Mouse (Mus musculus) neural tube, embryonic 13.5 days (tissue): ENCODE measurements around the gene Mark3. TPM values are rescaled to one million over a fixed set of nuclear protein-coding genes. Genes with fewer than 3 reads are reported as not detected.

ENCODE experiments used
- ATAC-seq: fragments of 200-750 bp; cut with Nextera tagmentation; 2 replicates; pipeline ENCODE4 v1.8.0; 2017; ENCODE audit warnings: low read depth, mild to moderate bottlenecking, moderate TSS enrichment, moderate library complexity
- H3K27ac ChIP-seq: fragments of 300-500 bp; sonication (generic); replicated peaks from 2 replicates; pipeline ENCODE4 v1.5.1; 2015; ENCODE audit warnings: moderate library complexity, mild to moderate bottlenecking, inconsistent platforms
- H3K27me3 ChIP-seq: fragments of 300-500 bp; sonication (generic); 2 replicates; pipeline ENCODE4 v1.6.1; 2015; ENCODE audit warnings: mild to moderate bottlenecking, inconsistent platforms
- H3K36me3 ChIP-seq: fragments of 300-500 bp; sonication (generic); 2 replicates; pipeline ENCODE4 v1.6.1; 2015; ENCODE audit warnings: mild to moderate bottlenecking, inconsistent platforms
- H3K4me1 ChIP-seq: fragments of 300-500 bp; sonication (generic); replicated peaks from 2 replicates; pipeline ENCODE4 v1.6.1; 2015; ENCODE audit warnings: inconsistent platforms
- H3K4me2 ChIP-seq: fragments of 300-500 bp; sonication (generic); 2 replicates; pipeline ENCODE4 v1.6.1; 2015; ENCODE audit warnings: inconsistent platforms, mild to moderate bottlenecking, moderate library complexity
- H3K4me3 ChIP-seq: fragments of 300-500 bp; sonication (generic); 2 replicates; pipeline ENCODE4 v1.5.1; 2015; ENCODE audit warnings: mild to moderate bottlenecking, inconsistent platforms
- H3K9ac ChIP-seq: fragments of 300-500 bp; sonication (generic); 2 replicates; pipeline ENCODE4 v1.6.1; 2015; ENCODE audit warnings: moderate library complexity, mild to moderate bottlenecking, inconsistent platforms
- H3K9me3 ChIP-seq: fragments of 300-500 bp; sonication (generic); 2 replicates; pipeline ENCODE4 v1.6.1; 2016; ENCODE audit warnings: inconsistent platforms
- WGBS: fragments of 180-500 bp; shearing (Covaris S2); methylation state at CpG from one replicate; pipeline ENCODE4 v1.1.7; 2015; 5-methylcytosine and 5-hydroxymethylcytosine counted together
- polyA plus RNA-seq: library from polyadenylated mRNA; unstranded; fragments of >200 nt; fragmentation: Nextera tagmentation; extraction: Ambion mirVana; gene quantifications from 2 replicates; pipeline ENCODE4 v1.2.1, GENCODE M21; 2015

Gene Mark3
- polyA plus RNA-seq, 1 experiment from 2014 or later: 61.5 TPM

DNA sequence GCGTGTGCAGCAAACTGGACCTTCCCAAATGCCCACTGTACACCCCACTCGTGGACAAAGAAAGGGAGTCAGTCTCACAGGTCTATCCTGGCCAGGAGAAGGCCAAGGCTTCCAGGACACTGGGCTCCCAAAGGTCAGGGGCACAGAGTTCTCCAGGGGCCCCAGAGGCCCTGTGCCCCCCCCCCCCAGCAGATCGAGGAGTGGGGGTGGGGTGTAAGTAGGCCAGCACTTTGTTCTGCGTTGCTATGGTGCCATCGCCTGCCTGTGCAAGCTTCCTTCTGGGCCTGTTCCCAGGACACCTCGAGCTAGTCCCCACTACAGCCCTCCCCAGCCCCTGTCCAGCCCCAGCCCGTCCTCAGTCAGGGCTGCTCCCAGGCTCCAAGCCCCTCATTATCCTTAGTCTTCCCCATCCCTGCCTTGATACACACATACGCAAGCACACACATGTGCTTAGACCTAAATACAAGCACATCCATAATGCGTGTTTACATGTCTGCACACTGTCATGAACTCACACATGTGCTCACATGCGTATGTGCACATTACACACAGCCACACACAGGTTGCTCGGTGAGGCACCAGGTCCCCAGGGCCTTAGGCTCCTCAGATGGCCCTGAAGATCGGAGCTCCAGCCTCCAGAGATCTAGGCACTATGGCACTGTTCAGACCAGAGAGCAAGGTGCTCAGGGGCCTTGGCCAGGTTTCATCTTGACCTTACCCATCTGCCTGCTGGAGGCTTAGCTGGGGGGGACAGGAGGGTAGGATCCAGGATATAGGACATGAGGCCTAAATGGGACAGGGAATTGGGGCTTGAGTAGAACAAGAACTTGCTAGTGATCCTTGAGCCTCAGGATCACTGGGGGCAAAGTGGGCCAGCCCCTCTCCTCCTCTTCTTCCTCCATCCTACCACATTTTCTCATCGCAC lies 120.8 kb downstream of the Mark3 start:
- H3K27ac ChIP-seq: peak overlapping the region; percentile 94
- H3K36me3 ChIP-seq: no peaks in the 10 kb centered on the region
- H3K27me3 ChIP-seq: no peaks in the 10 kb centered on the region
- 27% methylated on average over 13 of the region's 13 CpGs for WGBS
- H3K4me3 ChIP-seq: no peak overlapping the region
- H3K9ac ChIP-seq: peak overlapping the region; percentile 59
- peaks cover 65% of the 10 kb centered on the region for H3K4me1 ChIP-seq
- no peaks in the 10 kb centered on the region for H3K9me3 ChIP-seq
- ATAC-seq: peak; percentile 68
- peak overlapping the region; percentile 38 for H3K4me2 ChIP-seq

DNA sequence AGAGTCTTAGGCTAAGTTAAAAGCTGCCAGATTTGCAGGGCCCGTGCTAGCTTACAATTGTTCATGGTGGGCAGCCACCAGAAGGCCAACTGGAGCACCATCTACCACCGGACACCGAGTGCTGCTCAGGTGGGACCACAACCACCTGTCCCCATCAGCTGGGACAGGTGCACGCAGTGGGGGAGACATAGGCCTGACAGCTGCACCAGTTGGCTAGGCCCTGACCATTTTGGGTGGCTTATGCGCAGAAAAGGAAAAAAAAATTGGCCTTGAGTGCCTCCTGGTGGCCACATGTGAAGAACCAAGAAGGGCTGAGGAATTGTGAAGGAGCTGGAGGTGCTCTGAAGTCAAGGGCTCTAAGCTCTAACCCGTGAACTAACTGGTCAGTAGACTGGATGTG lies 121.9 kb downstream of the Mark3 start:
- no peak for ATAC-seq
- peak overlapping the region; percentile 14; the same call in 1 of the 2 replicates for H3K9ac ChIP-seq

DNA sequence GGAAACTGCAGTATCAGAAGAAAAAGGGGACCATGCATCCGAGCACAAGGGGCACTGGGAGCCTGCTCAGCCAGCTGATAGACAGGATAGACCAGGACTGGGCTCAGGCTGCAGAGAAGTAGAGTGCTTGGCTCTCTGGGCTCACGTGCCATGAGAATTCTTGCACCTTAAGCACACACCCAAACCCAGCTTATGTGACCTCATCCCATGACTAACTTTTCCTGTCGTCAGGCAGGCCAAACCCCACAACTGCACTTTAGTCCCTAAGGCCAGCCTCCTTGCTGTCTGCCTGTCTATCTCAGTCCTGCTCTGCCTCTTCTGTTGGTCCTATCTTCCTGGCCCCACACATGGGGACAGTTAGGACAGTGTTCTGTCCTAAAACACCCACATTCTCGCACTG lies 123.4 kb downstream of the Mark3 start:
- Histone ChIP-seq H3K4me2 (no peak overlapping the region), H3K4me3 (no peak overlapping the region), H3K9me3 (no peaks in the 10 kb centered on the region), H3K4me1 (peaks cover 40% of the 10 kb centered on the region), H3K9ac (no peak overlapping the region), H3K27me3 (no peaks in the 10 kb centered on the region), H3K27ac (no peak overlapping the region), H3K36me3 (no peaks in the 10 kb centered on the region)
- 78% methylated on average over 4 of the region's 4 CpGs for WGBS
- no peak for ATAC-seq

More for the DNA sequence above, 121.9 kb downstream of the Mark3 start:
- H3K27ac ChIP-seq: peak overlapping the region; percentile 94
- no peak overlapping the region for H3K4me3 ChIP-seq
- no peaks in the 10 kb centered on the region for H3K36me3 ChIP-seq
- WGBS: 15% methylated on average over 6 of the region's 6 CpGs
- H3K4me2 ChIP-seq: no peak overlapping the region
- peaks cover 54% of the 10 kb centered on the region for H3K4me1 ChIP-seq
- no peaks in the 10 kb centered on the region for H3K27me3 ChIP-seq
- H3K9me3 ChIP-seq: no peaks in the 10 kb centered on the region

DNA sequence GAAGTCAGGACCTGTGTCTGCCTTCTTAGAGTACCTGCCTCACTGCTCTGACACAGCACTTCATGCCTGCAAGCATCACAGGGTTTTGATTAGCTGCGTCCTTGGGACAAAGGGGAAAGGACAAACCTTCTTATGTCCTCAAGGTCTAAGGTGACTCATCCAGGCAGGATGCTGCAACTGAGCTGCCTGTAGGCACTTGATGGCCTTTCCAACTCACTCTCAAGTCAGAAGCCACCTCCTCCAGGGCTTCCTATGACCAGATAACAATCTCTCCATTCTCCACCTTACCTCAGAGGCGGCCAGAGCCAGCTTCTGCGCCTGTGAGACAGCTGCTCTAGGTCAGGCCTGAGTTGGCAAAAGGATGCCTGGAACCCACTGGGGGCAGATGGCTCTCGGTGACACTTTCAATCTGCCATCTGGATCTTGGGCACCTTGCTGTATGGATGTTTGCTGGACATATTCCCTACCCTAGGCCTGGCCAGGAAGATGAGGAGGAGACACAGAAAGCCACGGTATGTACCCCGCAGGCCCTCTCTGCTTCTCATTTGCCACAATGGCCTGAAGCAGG lies 124.1 kb downstream of the Mark3 start:
- Histone ChIP-seq H3K9ac (peak overlapping the region; percentile 47), H3K4me1 (peaks cover 32% of the 10 kb centered on the region), H3K27ac (no peak overlapping the region), H3K36me3 (no peaks in the 10 kb centered on the region), H3K27me3 (no peaks in the 10 kb centered on the region), H3K4me3 (no peak overlapping the region), H3K4me2 (no peak overlapping the region), H3K9me3 (no peaks in the 10 kb centered on the region)
- WGBS: 66% methylated on average over 6 of the region's 6 CpGs
- ATAC-seq: no peak

DNA sequence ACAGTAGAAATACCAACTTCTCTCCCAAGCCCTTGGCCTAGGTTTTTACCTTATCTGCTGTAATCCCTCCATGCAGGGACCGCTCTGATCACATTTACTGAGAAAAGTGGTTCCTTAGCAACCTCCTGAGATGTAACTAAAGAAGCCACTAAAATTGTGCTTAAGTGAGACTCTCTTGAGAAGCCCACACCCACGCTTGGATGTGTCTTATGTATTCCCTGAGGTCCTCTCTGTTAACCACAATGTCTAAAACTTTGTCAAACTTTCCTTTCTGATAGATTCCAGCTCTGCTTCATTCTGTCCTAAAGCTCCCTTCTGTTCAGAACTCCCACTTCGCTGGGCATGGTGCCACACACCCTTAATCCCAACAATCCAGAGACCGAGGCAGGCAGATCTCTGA lies 125.2 kb downstream of the Mark3 start:
- no peak for ATAC-seq
- no peak overlapping the region for H3K4me3 ChIP-seq
- no peak overlapping the region for H3K9ac ChIP-seq
- H3K27ac ChIP-seq: no peak overlapping the region
- H3K27me3 ChIP-seq: no peaks in the 10 kb centered on the region
- no peaks in the 10 kb centered on the region for H3K36me3 ChIP-seq
- H3K4me1 ChIP-seq: peaks cover 25% of the 10 kb centered on the region
- no peaks in the 10 kb centered on the region for H3K9me3 ChIP-seq
- no peak overlapping the region for H3K4me2 ChIP-seq
- 90% methylated on average over 4 of the region's 4 CpGs for WGBS

DNA sequence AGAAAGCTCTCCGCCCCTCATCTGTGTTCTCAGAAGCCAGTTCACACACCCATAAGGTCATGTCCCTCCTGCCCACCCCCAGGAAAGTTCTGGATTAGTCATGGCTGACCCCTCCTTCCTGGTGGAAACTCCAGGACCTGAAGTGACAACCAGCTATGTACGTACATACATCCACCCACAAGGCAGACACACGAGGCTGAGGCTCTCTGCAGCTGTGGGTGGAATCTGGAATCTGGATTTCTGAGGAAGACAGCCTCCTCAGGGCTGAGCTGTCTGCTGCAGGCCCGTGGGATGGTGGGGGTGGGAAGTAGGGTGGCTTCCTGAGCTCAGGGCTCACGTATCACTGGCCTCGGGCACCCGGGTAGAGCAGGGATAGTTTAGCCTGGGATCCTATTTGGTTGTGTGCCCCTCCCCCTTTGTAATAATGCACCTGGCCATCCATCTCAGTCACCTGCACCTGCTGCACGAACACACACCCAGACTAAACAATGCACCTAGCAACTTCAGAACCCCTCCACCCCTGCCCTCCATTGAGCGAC lies 126.7 kb downstream of the Mark3 start:
- Histone ChIP-seq H3K4me3 (no peak overlapping the region), H3K27me3 (no peaks in the 10 kb centered on the region), H3K4me1 (peaks cover 18% of the 10 kb centered on the region), H3K36me3 (no peaks in the 10 kb centered on the region), H3K9me3 (no peaks in the 10 kb centered on the region), H3K4me2 (no peak overlapping the region), H3K27ac (no peak overlapping the region), H3K9ac (no peak overlapping the region)
- no peak for ATAC-seq
- 74% methylated on average over 9 of the region's 9 CpGs for WGBS

DNA sequence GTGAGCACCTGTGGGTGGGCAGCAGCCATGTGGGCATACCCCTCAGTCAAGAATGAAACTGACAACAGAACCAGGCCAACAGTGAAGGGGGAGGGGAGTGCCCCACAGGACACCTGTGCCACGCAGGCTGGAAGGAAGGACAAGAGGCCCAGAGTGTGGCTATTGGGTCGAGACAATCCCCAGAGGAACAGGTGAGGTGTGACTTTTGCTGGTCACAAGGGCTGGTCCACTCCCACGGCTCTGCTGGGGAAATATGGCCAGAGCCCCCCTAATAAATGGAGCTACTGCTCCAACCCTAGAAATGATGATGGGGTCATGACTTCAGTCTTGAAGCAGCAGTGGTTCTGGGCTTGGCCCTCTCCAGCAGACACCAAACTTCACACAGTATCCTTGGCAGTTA lies 129.0 kb downstream of the Mark3 start:
- Histone ChIP-seq H3K4me1 (peaks cover 15% of the 10 kb centered on the region), H3K9ac (no peak overlapping the region), H3K27ac (no peak overlapping the region), H3K4me3 (no peak overlapping the region), H3K27me3 (no peaks in the 10 kb centered on the region), H3K9me3 (no peaks in the 10 kb centered on the region), H3K36me3 (peaks cover 9% of the 10 kb centered on the region), H3K4me2 (no peak overlapping the region)
- ATAC-seq: no peak
- WGBS: 73% methylated on average over 3 of the region's 3 CpGs

DNA sequence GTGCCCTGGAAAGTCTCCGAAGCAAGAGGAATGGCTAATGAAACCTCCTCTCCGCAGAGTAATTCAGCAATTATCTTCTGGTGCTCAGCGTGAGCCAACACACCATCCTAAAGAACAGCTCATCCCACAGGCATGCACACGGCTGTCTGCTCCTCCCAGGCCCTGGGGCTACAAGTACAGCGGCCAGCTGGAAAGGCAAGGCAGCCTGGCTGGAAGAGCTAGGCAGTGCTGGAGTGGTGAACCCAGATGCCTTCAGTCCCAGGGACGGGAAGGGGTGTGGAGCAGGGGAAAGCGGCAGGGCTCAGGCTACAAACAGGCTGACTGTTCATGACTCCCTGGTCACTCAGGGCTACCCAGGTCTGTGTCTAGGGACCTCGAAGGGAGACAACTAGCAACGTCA lies 130.3 kb downstream of the Mark3 start:
- WGBS: 33% methylated on average over 9 of the region's 9 CpGs
- H3K36me3 ChIP-seq: peaks cover 21% of the 10 kb centered on the region
- H3K9me3 ChIP-seq: no peaks in the 10 kb centered on the region
- no peak overlapping the region for H3K4me2 ChIP-seq
- peak; percentile 55; the same call in 1 of the 2 replicates for ATAC-seq
- H3K27me3 ChIP-seq: no peaks in the 10 kb centered on the region
- peak overlapping the region; percentile 74 for H3K27ac ChIP-seq
- H3K4me1 ChIP-seq: peaks cover 11% of the 10 kb centered on the region
- no peak overlapping the region; the same call in 1 of the 2 replicates for H3K9ac ChIP-seq
- H3K4me3 ChIP-seq: no peak overlapping the region

DNA sequence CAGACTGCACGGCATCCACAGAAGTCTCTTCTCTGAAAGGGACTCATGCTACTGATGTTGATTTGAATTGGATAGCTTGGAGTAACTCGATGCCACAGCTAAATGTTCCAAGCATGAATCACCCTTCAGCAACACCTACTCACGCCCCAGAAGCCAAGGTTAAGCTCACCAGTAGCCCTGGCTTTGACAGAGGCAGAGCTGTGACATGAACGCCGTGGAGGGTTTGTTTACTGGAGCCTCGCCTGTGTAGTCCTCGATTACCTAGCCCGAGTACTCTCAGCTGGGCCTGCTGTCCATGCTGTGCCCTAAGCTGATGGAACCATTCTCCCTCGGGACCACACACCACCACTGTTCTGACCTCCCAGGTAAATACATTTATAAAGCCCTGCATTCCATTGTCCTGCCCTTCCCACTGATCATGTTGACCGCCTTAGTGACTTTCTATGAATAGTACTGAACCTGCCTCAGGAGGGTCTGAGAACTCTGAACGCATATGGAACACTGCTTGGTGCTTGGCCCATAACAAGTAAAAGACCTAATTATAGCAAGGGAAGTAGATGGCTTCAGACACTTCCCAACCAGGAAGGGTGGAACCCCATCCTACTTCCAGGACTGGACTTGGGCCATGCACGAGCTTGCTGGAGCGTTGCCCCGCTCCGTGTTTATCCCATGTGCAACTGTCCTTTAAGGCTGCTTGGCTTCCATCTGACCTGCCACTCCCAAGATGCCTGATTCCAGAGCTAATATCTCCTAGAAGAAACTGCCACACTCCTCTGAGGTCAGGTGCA lies 131.1 kb downstream of the Mark3 start:
- Histone ChIP-seq H3K9me3 (no peaks in the 10 kb centered on the region), H3K36me3 (peaks cover 29% of the 10 kb centered on the region), H3K4me2 (no peak overlapping the region), H3K4me3 (no peak overlapping the region), H3K4me1 (peaks cover 11% of the 10 kb centered on the region), H3K9ac (no peak overlapping the region), H3K27me3 (no peaks in the 10 kb centered on the region), H3K27ac (peak overlapping the region; percentile 74)
- ATAC-seq: no peak
- 80% methylated on average over 15 of the region's 15 CpGs for WGBS
